Mouse (Mus musculus): ENCODE measurements at regions not wholly inside any gene's neighbourhood (a gene's known extent, or its start where the extent isn't known, plus 50 kb on each side); places are given as distances from the start of the nearest gene placed in this dataset.

GRCm38 (mm10) chr7:75923951-75924467, 75.9 kb downstream of the Klhl25 start:
- DNase-seq (ENCODE audit: low spot score in 2 of 2), result no peak

- peak in 1 of 2 experiments; percentile 60 for DNase-seq (ENCODE audit: low spot score in 2 of 2)
These were observed 79.4 kb downstream of the Klhl25 start for GRCm38 (mm10) chr7:75927537-75927936.

- DNase-seq (ENCODE audit: low spot score in 2 of 2), result no peak
These were observed 95.7 kb downstream of the Klhl25 start for GRCm38 (mm10) chr7:75943844-75944243.

GRCm38 (mm10) chr7:75955671-75956070, 107.6 kb downstream of the Klhl25 start:
- no peak for DNase-seq (ENCODE audit: low spot score in 2 of 2)

GRCm38 (mm10) chr7:75957366-75957765, 109.3 kb downstream of the Klhl25 start:
- no peak for DNase-seq (ENCODE audit: low spot score in 2 of 2)

- DNase-seq (ENCODE audit: low spot score in 2 of 2), result no peak
These were observed 112.0 kb downstream of the Klhl25 start for GRCm38 (mm10) chr7:75959903-75960620.

GRCm38 (mm10) chr7:75968177-75968576, 120.1 kb downstream of the Klhl25 start:
- DNase-seq (ENCODE audit: low spot score in 2 of 2), result no peak

GRCm38 (mm10) chr7:75970914-75971313, 122.8 kb downstream of the Klhl25 start:
- no peak for DNase-seq (ENCODE audit: low spot score in 2 of 2)

- no peak for DNase-seq (ENCODE audit: low spot score in 2 of 2)
These were observed 123.6 kb downstream of the Klhl25 start for GRCm38 (mm10) chr7:75971706-75972105.

- no peak for DNase-seq (ENCODE audit: low spot score in 2 of 2)
These were observed 133.4 kb downstream of the Klhl25 start for GRCm38 (mm10) chr7:75981560-75981959.

- DNase-seq (ENCODE audit: low spot score in 2 of 2), result peak in 1 of 2 experiments; percentile 17
These were observed 135.1 kb downstream of the Klhl25 start for GRCm38 (mm10) chr7:75983029-75983808.

- no peak for DNase-seq (ENCODE audit: low spot score in 2 of 2)
These were observed 135.7 kb downstream of the Klhl25 start for GRCm38 (mm10) chr7:75983809-75984171.

- DNase-seq (ENCODE audit: low spot score in 2 of 2), result peak in 1 of 2 experiments; percentile 10
These were observed 150.7 kb downstream of the Klhl25 start for GRCm38 (mm10) chr7:75998853-75999252.

GRCm38 (mm10) chr7:75999324-75999907, 151.3 kb downstream of the Klhl25 start:
- DNase-seq (ENCODE audit: low spot score in 2 of 2), result no peak

- DNase-seq (ENCODE audit: low spot score in 2 of 2), result no peak
These were observed 152.9 kb downstream of the Klhl25 start for GRCm38 (mm10) chr7:76001012-76001411.

GRCm38 (mm10) chr7:76008226-76008625, 160.1 kb downstream of the Klhl25 start:
- no peak for DNase-seq (ENCODE audit: low spot score in 2 of 2)

GRCm38 (mm10) chr7:76047743-76048142, 181.9 kb upstream of the Agbl1 start:
- peak; percentile 19 to 46 for DNase-seq (ENCODE audit: low spot score in 2 of 2)

GRCm38 (mm10) chr7:76049342-76049741, 180.3 kb upstream of the Agbl1 start:
- DNase-seq (ENCODE audit: low spot score in 2 of 2), result no peak

- peak in 1 of 2 experiments; percentile 5 for DNase-seq (ENCODE audit: low spot score in 2 of 2)
These were observed 175.8 kb upstream of the Agbl1 start for GRCm38 (mm10) chr7:76053843-76054242.

- DNase-seq (ENCODE audit: low spot score in 2 of 2), result no peak
These were observed 130.5 kb upstream of the Agbl1 start for GRCm38 (mm10) chr7:76099149-76099548.

GRCm38 (mm10) chr7:76121242-76121844, 108.3 kb upstream of the Agbl1 start:
- no peak for DNase-seq (ENCODE audit: low spot score in 2 of 2)

GRCm38 (mm10) chr7:76127641-76128111, 102.0 kb upstream of the Agbl1 start:
- DNase-seq (ENCODE audit: low spot score in 2 of 2), result peak; percentile 76 to 80

Data from left cerebral cortex, adult 9 months (tissue).